Mouse (Mus musculus) hindlimb bud, embryonic 11.5 days (tissue): ENCODE results near the gene Cacna2d1.

Source experiments
- DNase-seq: peaks from one replicate; pipeline ENCODE4 v3.0.0-alpha.2; 2012; ENCODE audit warnings: low read depth, low spot score; ENCODE audit errors: extremely low spot score

Cacna2d1 gene

GRCm38 (mm10) chr5:16373966-16374365, 439.5 kb downstream of the Cacna2d1 start:
- DNase-seq, result no peak

- no peak for DNase-seq
Measured at GRCm38 (mm10) chr5:16376329-16376908, 441.9 kb downstream of the Cacna2d1 start.

- no peak for DNase-seq
Measured at GRCm38 (mm10) chr5:16410011-16410410, 475.5 kb downstream of the Cacna2d1 start.

GRCm38 (mm10) chr5:16414693-16415092, 480.2 kb downstream of the Cacna2d1 start:
- DNase-seq, result no peak

- no peak for DNase-seq
Measured at GRCm38 (mm10) chr5:16417996-16418395, 483.5 kb downstream of the Cacna2d1 start.

GRCm38 (mm10) chr5:16418504-16418903, 484.0 kb downstream of the Cacna2d1 start:
- DNase-seq, result no peak
